Mouse (Mus musculus): ENCODE results near the gene Gna13. TPM values are rescaled to one million over a fixed set of nuclear protein-coding genes. Genes with fewer than 3 reads are reported as not detected.
"Not testable (repeated sequence)": the region's sequence is repeated elsewhere in the genome, so short reads cannot be mapped to it uniquely, and the experiment has no call there.

Gna13 gene
- total RNA-seq (2021) (10 to 100 TPM; 59.8 to 61.8 TPM), polyA plus RNA-seq (2012; rRNA removed) (21.7 and 23.2 TPM in 2 replicates)
- long read RNA-seq, full-length matches to known transcripts = 15 of 16 reads
- long read RNA-seq, partial matches to known transcripts = 0 of 16 reads
- long read RNA-seq, other reads (novel, unspliced or antisense) = 1 of 16 reads

- peak; percentile 96 for DNase-seq
Observed at GRCm38 (mm10) chr11:109362463-109363190, at the start of gene Gna13. Gene Gna13 (plus strand): TSS chr11:109362831.

GRCm38 (mm10) chr11:109316921-109317320 is 45.7 kb upstream of the Gna13 start:
- DNase-seq = peak; percentile 52

- no peak for DNase-seq
Observed at GRCm38 (mm10) chr11:109319471-109319870, 43.2 kb upstream of the Gna13 start.

GRCm38 (mm10) chr11:109319946-109320345 is 42.7 kb upstream of the Gna13 start:
- DNase-seq = no peak

GRCm38 (mm10) chr11:109320361-109320933 is 42.2 kb upstream of the Gna13 start:
- DNase-seq = no peak

GRCm38 (mm10) chr11:109326270-109326669 is 36.4 kb upstream of the Gna13 start:
- DNase-seq = no peak

- DNase-seq = no peak
Observed at GRCm38 (mm10) chr11:109327381-109327780, 35.2 kb upstream of the Gna13 start.

- DNase-seq = peak; percentile 66
Observed at GRCm38 (mm10) chr11:109327952-109328351, 34.7 kb upstream of the Gna13 start.

- DNase-seq = peak; percentile 23
Observed at GRCm38 (mm10) chr11:109329331-109329730, 33.3 kb upstream of the Gna13 start.

- DNase-seq = no peak
Observed at GRCm38 (mm10) chr11:109330706-109331393, 31.8 kb upstream of the Gna13 start.

- DNase-seq = peak; percentile 93
Observed at GRCm38 (mm10) chr11:109331424-109331824, 31.2 kb upstream of the Gna13 start.

- peak; percentile 88 for DNase-seq
Observed at GRCm38 (mm10) chr11:109332722-109333121, 29.9 kb upstream of the Gna13 start.

- no peak for DNase-seq
Observed at GRCm38 (mm10) chr11:109334773-109335172, 27.9 kb upstream of the Gna13 start.

- DNase-seq = no peak
Observed at GRCm38 (mm10) chr11:109335890-109336289, 26.7 kb upstream of the Gna13 start.

- no peak for DNase-seq
Observed at GRCm38 (mm10) chr11:109339155-109339938, 23.3 kb upstream of the Gna13 start.

GRCm38 (mm10) chr11:109340541-109340940 is 22.1 kb upstream of the Gna13 start:
- no peak for DNase-seq

- DNase-seq = not testable (repeated sequence)
Observed at GRCm38 (mm10) chr11:109342666-109343065, 20.0 kb upstream of the Gna13 start.

GRCm38 (mm10) chr11:109343558-109343957 is 19.1 kb upstream of the Gna13 start:
- DNase-seq = no peak

GRCm38 (mm10) chr11:109343991-109344599 is 18.5 kb upstream of the Gna13 start:
- DNase-seq = peak; percentile 58

- DNase-seq = peak; percentile 94
Observed at GRCm38 (mm10) chr11:109347242-109347959, 15.2 kb upstream of the Gna13 start.

GRCm38 (mm10) chr11:109348408-109348807 is 14.2 kb upstream of the Gna13 start:
- DNase-seq = peak; percentile 14

Data from adrenal gland, adult 2 months (tissue).